Mouse (Mus musculus) myocyte (in vitro differentiated cells): ENCODE data around the gene Mylk.

Experiments used
- CEBPB ChIP-seq: IDR thresholded peaks from 2 replicates; pipeline ENCODE4 v1.6.1; 2011; ENCODE audit warnings: mild to moderate bottlenecking, moderate library complexity; ENCODE audit not compliant: poor library complexity, insufficient read depth, severe bottlenecking
- E2F4 ChIP-seq: IDR thresholded peaks from one replicate; pipeline ENCODE4 v1.6.1; 2011; ENCODE audit warnings: mild to moderate bottlenecking, control low read depth, moderate library complexity; ENCODE audit not compliant: insufficient read depth
- MAX ChIP-seq: IDR thresholded peaks from one replicate; pipeline ENCODE4 v1.6.1; 2011; ENCODE audit warnings: low read depth, mild to moderate bottlenecking, control low read depth
- MYOG ChIP-seq, 3 experiments: IDR thresholded peaks; one replicate each; pipeline ENCODE4 v1.6.1; 2011; ENCODE audit warnings: control low read depth in 2 of 3, low read depth in 2 of 3, mild to moderate bottlenecking in 2 of 3; ENCODE audit not compliant: insufficient read length in 2 of 3, control insufficient read depth in 1 of 3, insufficient read depth in 1 of 3
- POLR2A ChIP-seq: IDR thresholded peaks from one replicate; pipeline ENCODE4 v1.6.1; 2011; ENCODE audit warnings: low read depth, mild to moderate bottlenecking, control low read depth, moderate library complexity; ENCODE audit not compliant: insufficient read length
- POLR2AphosphoS2 ChIP-seq: IDR thresholded peaks from one replicate; pipeline ENCODE4 v1.6.1; 2011; ENCODE audit warnings: low read depth, control low read depth; ENCODE audit not compliant: insufficient read length
- REST ChIP-seq: IDR thresholded peaks from one replicate; pipeline ENCODE4 v1.6.1; 2011; ENCODE audit warnings: mild to moderate bottlenecking, control low read depth, moderate library complexity; ENCODE audit not compliant: insufficient read depth, insufficient read length
- SRF ChIP-seq: IDR thresholded peaks from one replicate; pipeline ENCODE4 v1.6.1; 2011; ENCODE audit warnings: low read depth; ENCODE audit not compliant: control insufficient read depth, insufficient read length
- TCF12 ChIP-seq: IDR thresholded peaks from one replicate; pipeline ENCODE4 v1.6.1; 2011; ENCODE audit warnings: mild to moderate bottlenecking, control low read depth; ENCODE audit not compliant: poor library complexity, insufficient read depth, severe bottlenecking
- USF1 ChIP-seq: IDR thresholded peaks from one replicate; pipeline ENCODE4 v1.6.1; 2011; ENCODE audit warnings: low read depth, mild to moderate bottlenecking, control low read depth, moderate library complexity

DNA sequence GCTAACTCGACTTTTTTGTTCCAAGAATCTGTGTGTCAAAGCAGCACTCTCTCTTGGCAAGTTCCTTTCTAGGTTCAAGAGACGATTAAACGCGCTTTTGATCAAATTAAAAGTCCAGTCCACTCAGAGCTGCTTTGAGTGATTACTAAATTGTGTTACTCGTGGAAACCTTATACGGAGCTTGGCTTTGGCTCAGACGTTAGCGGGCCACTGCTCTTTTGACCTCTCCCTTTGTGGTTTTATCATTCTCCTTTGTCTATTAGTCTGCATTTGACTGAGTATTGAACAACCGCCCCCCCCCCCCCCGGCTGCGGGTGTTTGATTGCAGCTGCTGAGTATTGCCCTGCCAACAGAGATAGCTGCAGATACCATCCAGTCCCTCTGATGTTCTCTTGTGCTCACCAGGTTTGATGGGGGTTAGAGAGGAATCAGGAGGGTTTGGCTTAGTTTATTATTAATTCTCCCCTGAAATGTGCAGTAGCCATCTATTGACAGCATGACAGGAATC lies 62.8 kb downstream of the Mylk start:
- TF ChIP-seq POLR2A (no peak), MYOG (IDR thresholded peaks at IDR 0.05; ENCODE audit: control insufficient read depth in 1 of 3, insufficient read depth in 1 of 3, insufficient read length in 2 of 3, low read depth in 2 of 3) (no peak), USF1 (no peak), CEBPB (no peak), TCF12 (no peak), POLR2AphosphoS2 (no peak), E2F4 (no peak), MAX (no peak), REST (no peak), SRF (no peak)
